Mouse (Mus musculus): ENCODE data around the gene Olfr554. TPM values are rescaled to one million over a fixed set of nuclear protein-coding genes. Genes with fewer than 3 reads are reported as not detected.
A peak's percentile ranks its signal among the peaks of the same experiment; 100 is the strongest.
"Not testable (repeated sequence)": the region's sequence is repeated elsewhere in the genome, so short reads cannot be mapped to it uniquely, and the experiment has no call there.

Gene Olfr554
- polyA plus RNA-seq (2014; fragmentation: Nextera tagmentation; extraction: Ambion mirVana): not detected in 2 replicates

DNA sequence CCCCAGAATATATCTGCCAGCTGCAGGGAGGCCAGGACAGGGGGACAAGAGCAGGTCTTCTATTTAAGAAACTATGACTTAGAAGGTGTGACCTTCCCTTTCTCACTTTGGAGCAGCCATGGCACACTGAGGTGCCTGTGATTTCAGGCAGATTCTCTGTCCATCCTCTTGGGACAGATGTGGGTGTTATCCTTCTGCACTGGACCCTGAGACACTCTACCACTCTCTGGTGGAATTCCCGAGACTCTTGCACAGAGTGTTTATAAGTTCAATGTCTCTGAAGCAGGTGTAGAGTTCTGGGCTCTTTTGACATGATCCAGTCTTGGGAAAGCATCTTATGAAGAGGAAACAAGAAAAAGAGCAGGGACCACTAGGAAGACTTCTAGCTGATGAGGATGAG is at the start of gene Olfr554:
Olfr554 (plus strand) TSS at position 301 of the 400 bp plus-strand sequence.
- H3K4me2 ChIP-seq (replicated peaks; ENCODE audit: low read depth, low read length): no peak within 1 kb of the TSS

DNA sequence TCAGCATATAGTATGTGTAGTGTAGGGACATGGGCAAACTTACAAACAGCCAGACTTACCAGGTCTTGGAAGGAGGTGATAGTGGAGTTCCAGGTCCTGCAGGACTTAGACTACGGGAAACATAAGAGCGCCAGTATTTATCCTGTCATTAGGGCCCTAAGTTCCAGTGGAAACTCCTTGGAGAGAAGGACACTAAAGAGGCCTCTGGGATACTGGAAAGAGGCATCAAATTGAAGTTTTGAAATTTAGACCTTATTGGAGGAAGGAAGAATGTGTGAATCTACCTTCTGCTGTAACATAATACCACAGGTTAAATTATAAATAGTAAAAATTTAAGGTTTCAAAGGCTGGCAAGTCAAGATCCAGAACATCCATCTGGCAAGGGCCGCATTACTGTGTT is 46.4 kb upstream of the Olfr554 start, which contains the start of gene Olfr551:
Olfr551 (minus strand) TSS at position 101 of the 400 bp plus-strand sequence.
- no peak within 1 kb of the TSS for H3K4me2 ChIP-seq (replicated peaks; ENCODE audit: low read depth, low read length)
- no peaks in the 10 kb centered on the region for H3K27me3 ChIP-seq (ENCODE audit: control insufficient read depth, insufficient read depth, low read length)
- H3K4me3 ChIP-seq (ENCODE audit: low read depth, low read length): no peak within 1 kb of the TSS
- no peaks in the 10 kb centered on the region for H3K9me3 ChIP-seq (ENCODE audit: control insufficient read depth, low read length)
- H3K4me1 ChIP-seq (replicated peaks; ENCODE audit: control insufficient read depth, insufficient read depth, low read length): no peaks in the 10 kb centered on the region
- no peak within 1 kb of the TSS for H3K27ac ChIP-seq (ENCODE audit: low read depth, low read length)
- DNase-seq (ENCODE audit: low spot score) (no peak), ATAC-seq (ENCODE audit: low FRiP score) (no peak)
- 94% methylated on average over 3 of the region's 3 CpGs for WGBS
- no peaks in the 10 kb centered on the region for H3K36me3 ChIP-seq (ENCODE audit: control insufficient read depth, insufficient read depth, low read length)
- no peak within 1 kb of the TSS for H3K9ac ChIP-seq (ENCODE audit: low read depth, low read length)

More for the DNA sequence above, at the start of gene Olfr554:
- Histone ChIP-seq H3K36me3 (ENCODE audit: control insufficient read depth, insufficient read depth, low read length) (no peaks in the 10 kb centered on the region), H3K27me3 (ENCODE audit: control insufficient read depth, insufficient read depth, low read length) (no peaks in the 10 kb centered on the region), H3K4me3 (ENCODE audit: low read depth, low read length) (no peak within 1 kb of the TSS), H3K9me3 (ENCODE audit: control insufficient read depth, low read length) (no peaks in the 10 kb centered on the region), H3K27ac (ENCODE audit: low read depth, low read length) (no peak within 1 kb of the TSS), H3K4me1 (replicated peaks; ENCODE audit: control insufficient read depth, insufficient read depth, low read length) (no peaks in the 10 kb centered on the region), H3K9ac (ENCODE audit: low read depth, low read length) (no peak within 1 kb of the TSS)
- ATAC-seq (ENCODE audit: low FRiP score) (no peak), DNase-seq (ENCODE audit: low spot score) (no peak)
- WGBS: 78% methylated on average over 1 of the region's 1 CpGs

DNA sequence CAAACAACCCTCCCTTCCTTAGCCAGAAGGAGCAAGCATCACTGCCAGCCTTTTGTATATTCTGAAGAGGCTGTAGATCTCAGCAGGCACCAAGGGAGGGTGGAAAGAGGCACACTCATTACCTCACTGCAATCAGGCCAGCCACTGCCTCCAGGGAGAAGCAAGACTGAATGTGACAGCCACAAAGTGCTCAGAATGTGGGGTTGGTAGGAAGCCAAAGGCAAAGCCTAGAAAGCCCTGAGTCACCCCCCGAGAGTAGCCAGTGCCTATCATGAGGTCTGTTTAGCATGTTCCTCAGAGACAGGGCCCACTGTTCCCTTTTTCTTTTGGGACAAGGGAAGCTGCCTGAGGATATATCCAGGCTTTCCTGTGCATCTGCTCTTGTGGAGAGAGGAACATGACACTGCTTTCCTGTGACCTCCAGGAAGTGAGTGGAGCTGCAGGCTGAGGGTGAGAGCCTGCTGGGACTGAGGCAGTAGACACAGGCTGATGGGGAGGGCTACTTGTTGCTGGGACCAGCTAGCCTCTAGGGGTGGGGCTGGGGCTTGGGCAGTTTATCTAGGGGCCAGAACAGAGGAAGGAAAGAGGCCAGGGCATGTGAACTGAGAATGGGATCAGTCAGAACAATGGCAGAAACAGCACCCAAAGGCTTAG is 40.7 kb upstream of the Olfr554 start, which contains the start of gene Olfr552:
Olfr552 (plus strand) TSS at position 393 of the 654 bp plus-strand sequence.
- DNase-seq (ENCODE audit: low spot score) (no peak), ATAC-seq (ENCODE audit: low FRiP score) (no peak)
- no peak within 1 kb of the TSS for H3K4me2 ChIP-seq (replicated peaks; ENCODE audit: low read depth, low read length)
- WGBS: 88% methylated on average over 1 of the region's 1 CpGs
- H3K9me3 ChIP-seq (ENCODE audit: control insufficient read depth, low read length): no peaks in the 10 kb centered on the region
- no peaks in the 10 kb centered on the region for H3K4me1 ChIP-seq (replicated peaks; ENCODE audit: control insufficient read depth, insufficient read depth, low read length)
- H3K27me3 ChIP-seq (ENCODE audit: control insufficient read depth, insufficient read depth, low read length): no peaks in the 10 kb centered on the region
- no peak within 1 kb of the TSS for H3K4me3 ChIP-seq (ENCODE audit: low read depth, low read length)
- no peaks in the 10 kb centered on the region for H3K36me3 ChIP-seq (ENCODE audit: control insufficient read depth, insufficient read depth, low read length)
- no peak within 1 kb of the TSS for H3K9ac ChIP-seq (ENCODE audit: low read depth, low read length)
- no peak within 1 kb of the TSS for H3K27ac ChIP-seq (ENCODE audit: low read depth, low read length)

DNA sequence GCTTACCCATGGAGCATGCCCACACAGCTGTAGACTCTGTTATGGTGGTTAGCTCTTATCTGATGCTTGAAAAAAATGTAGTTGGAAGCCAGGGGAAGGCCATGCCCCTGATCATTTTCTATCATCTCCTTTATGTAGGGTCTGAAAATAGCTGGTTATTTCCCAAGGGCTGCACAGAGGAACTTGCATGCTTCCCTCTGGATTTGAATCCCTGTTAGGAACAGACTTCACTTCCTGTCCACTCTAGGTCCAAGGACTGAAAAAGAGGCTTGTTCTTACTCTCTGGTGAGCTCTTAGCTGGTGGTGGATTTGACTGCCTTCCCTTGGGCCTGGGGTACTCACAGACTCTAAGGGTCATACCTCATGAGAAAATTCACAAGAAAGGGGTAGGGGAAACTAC is 20.1 kb upstream of the Olfr554 start, which contains the start of gene Olfr553:
Olfr553 (minus strand) TSS at position 101 of the 400 bp plus-strand sequence.
- Histone ChIP-seq H3K27ac (ENCODE audit: low read depth, low read length) (no peak within 1 kb of the TSS), H3K9ac (ENCODE audit: low read depth, low read length) (no peak within 1 kb of the TSS), H3K4me1 (replicated peaks; ENCODE audit: control insufficient read depth, insufficient read depth, low read length) (no peaks in the 10 kb centered on the region), H3K9me3 (ENCODE audit: control insufficient read depth, low read length) (no peaks in the 10 kb centered on the region), H3K4me2 (replicated peaks; ENCODE audit: low read depth, low read length) (no peak within 1 kb of the TSS), H3K27me3 (ENCODE audit: control insufficient read depth, insufficient read depth, low read length) (no peaks in the 10 kb centered on the region), H3K36me3 (ENCODE audit: control insufficient read depth, insufficient read depth, low read length) (no peaks in the 10 kb centered on the region), H3K4me3 (ENCODE audit: low read depth, low read length) (no peak within 1 kb of the TSS)
- DNase-seq (ENCODE audit: low spot score) (no peak), ATAC-seq (ENCODE audit: low FRiP score) (no peak)

DNA sequence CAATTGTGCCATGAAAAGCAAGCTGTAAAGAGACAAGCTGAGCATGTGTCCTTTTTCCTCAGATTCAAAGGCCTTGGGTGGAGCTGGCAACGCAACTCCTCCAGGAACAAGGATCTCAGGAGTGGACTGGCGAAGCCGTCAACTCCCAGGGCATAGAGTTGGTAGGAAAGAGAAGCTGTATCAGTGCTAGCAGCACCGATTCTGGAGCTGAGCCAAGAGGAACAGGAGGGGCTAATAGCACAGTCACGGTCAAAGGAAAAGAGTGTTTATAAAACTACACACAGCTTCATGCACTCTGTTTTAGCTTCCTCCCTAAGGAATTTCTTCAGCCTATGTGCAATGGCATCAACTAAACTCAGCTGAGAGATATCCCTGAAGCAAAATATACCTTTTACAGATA is 18.6 kb upstream of the Olfr554 start:
- Histone ChIP-seq H3K27me3 (ENCODE audit: control insufficient read depth, insufficient read depth, low read length) (no peaks in the 10 kb centered on the region), H3K4me2 (replicated peaks; ENCODE audit: low read depth, low read length) (no peak overlapping the region), H3K36me3 (ENCODE audit: control insufficient read depth, insufficient read depth, low read length) (no peaks in the 10 kb centered on the region), H3K9me3 (ENCODE audit: control insufficient read depth, low read length) (no peaks in the 10 kb centered on the region), H3K27ac (ENCODE audit: low read depth, low read length) (no peak overlapping the region), H3K4me3 (ENCODE audit: low read depth, low read length) (no peak overlapping the region), H3K4me1 (replicated peaks; ENCODE audit: control insufficient read depth, insufficient read depth, low read length) (no peaks in the 10 kb centered on the region), H3K9ac (ENCODE audit: low read depth, low read length) (no peak overlapping the region)
- ATAC-seq (ENCODE audit: low FRiP score) (no peak), DNase-seq (ENCODE audit: low spot score) (peak; percentile 6)
- WGBS: 73% methylated on average over 5 of the region's 5 CpGs

DNA sequence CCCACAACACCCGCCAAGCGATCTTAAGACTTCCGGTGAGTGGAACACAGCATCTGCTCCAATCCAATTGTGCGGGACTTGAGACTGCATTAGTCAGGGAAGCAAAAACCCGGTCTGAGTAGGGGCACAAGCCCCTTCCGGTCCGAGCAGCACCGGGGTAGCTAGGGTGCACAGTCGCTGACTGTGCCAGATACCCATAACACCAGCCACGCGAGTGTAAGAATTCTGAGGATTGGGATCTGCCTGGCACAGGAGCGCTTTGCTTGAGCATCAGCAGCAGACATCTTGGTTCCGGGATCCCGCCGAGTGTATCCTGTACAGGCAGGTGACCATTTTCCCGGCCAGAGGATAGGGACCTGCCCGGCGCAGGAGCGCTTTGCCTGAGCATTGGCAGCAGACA is 17.9 kb upstream of the Olfr554 start:
- not testable (repeated sequence) for H3K36me3 ChIP-seq (ENCODE audit: control insufficient read depth, insufficient read depth, low read length); H3K4me1 ChIP-seq (replicated peaks; ENCODE audit: control insufficient read depth, insufficient read depth, low read length); ATAC-seq (ENCODE audit: low FRiP score); H3K27ac ChIP-seq (ENCODE audit: low read depth, low read length); H3K27me3 ChIP-seq (ENCODE audit: control insufficient read depth, insufficient read depth, low read length); H3K4me3 ChIP-seq (ENCODE audit: low read depth, low read length); DNase-seq (ENCODE audit: low spot score); H3K9me3 ChIP-seq (ENCODE audit: control insufficient read depth, low read length); H3K9ac ChIP-seq (ENCODE audit: low read depth, low read length); H3K4me2 ChIP-seq (replicated peaks; ENCODE audit: low read depth, low read length)
- 84% methylated on average over 13 of the region's 19 CpGs for WGBS

DNA sequence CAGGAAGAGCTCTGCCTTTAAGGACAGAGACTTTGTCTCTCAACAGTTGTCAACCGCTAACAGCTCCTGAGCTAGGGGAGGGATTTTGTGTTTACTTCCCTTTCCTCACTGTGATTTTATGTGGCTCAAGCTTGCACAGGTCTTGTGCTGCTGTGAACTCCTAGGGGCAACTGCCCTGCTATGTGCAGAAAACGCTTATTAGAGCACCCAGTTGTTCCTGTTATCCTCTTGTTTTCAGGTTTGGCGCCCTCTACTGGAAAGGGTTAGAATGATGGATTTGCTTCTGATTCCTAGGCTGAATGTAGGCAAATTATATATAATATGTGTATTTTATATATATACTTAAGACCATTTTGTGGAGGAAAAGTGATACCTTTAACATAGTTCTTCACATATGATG is 1.6 kb upstream of the Olfr554 start:
- H3K9ac ChIP-seq (ENCODE audit: low read depth, low read length): no peak overlapping the region
- no peak overlapping the region for H3K4me2 ChIP-seq (replicated peaks; ENCODE audit: low read depth, low read length)
- no peak overlapping the region for H3K4me3 ChIP-seq (ENCODE audit: low read depth, low read length)
- H3K27me3 ChIP-seq (ENCODE audit: control insufficient read depth, insufficient read depth, low read length): no peaks in the 10 kb centered on the region
- H3K4me1 ChIP-seq (replicated peaks; ENCODE audit: control insufficient read depth, insufficient read depth, low read length): no peaks in the 10 kb centered on the region
- no peaks in the 10 kb centered on the region for H3K36me3 ChIP-seq (ENCODE audit: control insufficient read depth, insufficient read depth, low read length)
- WGBS: 27% methylated on average over 3 of the region's 3 CpGs
- H3K27ac ChIP-seq (ENCODE audit: low read depth, low read length): no peak overlapping the region
- H3K9me3 ChIP-seq (ENCODE audit: control insufficient read depth, low read length): no peaks in the 10 kb centered on the region
- DNase-seq (ENCODE audit: low spot score) (peak; percentile 39), ATAC-seq (ENCODE audit: low FRiP score) (no peak)

DNA sequence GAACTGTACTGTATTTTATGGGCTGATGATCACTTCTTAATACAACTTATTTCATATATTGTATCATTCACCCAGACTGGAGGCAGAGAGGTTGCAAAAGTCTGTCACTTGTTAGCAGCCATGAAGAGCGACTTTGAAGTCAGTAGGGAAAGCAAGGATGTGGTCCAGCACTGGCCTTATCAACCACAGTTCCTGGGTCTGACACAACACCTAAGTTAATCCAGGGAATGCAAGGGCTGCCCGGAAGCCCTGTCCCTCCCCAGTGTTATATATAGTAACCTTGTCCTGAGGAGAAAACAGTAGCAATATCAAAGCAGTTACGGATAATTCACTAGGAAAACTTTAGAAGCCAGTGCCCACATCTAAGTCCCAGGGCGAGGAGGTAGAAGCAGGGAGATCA is 6.7 kb downstream of the Olfr554 start:
- DNase-seq (ENCODE audit: low spot score); H3K4me3 ChIP-seq (ENCODE audit: low read depth, low read length); H3K36me3 ChIP-seq (ENCODE audit: control insufficient read depth, insufficient read depth, low read length); H3K4me2 ChIP-seq (replicated peaks; ENCODE audit: low read depth, low read length); ATAC-seq (ENCODE audit: low FRiP score); H3K27me3 ChIP-seq (ENCODE audit: control insufficient read depth, insufficient read depth, low read length); H3K27ac ChIP-seq (ENCODE audit: low read depth, low read length); H3K9ac ChIP-seq (ENCODE audit: low read depth, low read length); H3K9me3 ChIP-seq (ENCODE audit: control insufficient read depth, low read length); H3K4me1 ChIP-seq (replicated peaks; ENCODE audit: control insufficient read depth, insufficient read depth, low read length): not testable (repeated sequence)
- WGBS: 98% methylated on average over 3 of the region's 4 CpGs

DNA sequence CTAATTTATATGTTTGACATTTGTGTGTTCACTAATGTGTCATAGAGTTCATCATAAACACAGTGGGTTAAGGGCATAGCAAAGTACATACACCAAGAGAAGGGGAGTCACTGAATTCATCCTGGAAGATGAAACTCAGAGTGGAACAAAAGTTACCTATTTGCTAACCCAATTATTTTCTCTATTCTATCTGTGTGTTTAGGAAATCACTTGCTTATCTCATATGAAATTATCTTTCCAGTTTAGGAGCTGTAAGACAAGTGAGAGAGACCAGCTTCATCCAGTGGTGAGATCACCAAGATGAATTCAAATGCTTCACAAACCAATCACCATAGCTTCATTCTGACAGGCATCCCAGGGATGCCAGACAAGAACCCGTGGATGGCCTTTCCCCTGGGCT is 20.3 kb downstream of the Olfr554 start, which contains the start of gene Olfr555:
Olfr555 (plus strand) TSS at position 301 of the 400 bp plus-strand sequence.
- Histone ChIP-seq H3K4me1 (replicated peaks; ENCODE audit: control insufficient read depth, insufficient read depth, low read length) (no peaks in the 10 kb centered on the region), H3K4me2 (replicated peaks; ENCODE audit: low read depth, low read length) (no peak within 1 kb of the TSS), H3K4me3 (ENCODE audit: low read depth, low read length) (no peak within 1 kb of the TSS), H3K9ac (ENCODE audit: low read depth, low read length) (no peak within 1 kb of the TSS), H3K36me3 (ENCODE audit: control insufficient read depth, insufficient read depth, low read length) (no peaks in the 10 kb centered on the region), H3K9me3 (ENCODE audit: control insufficient read depth, low read length) (no peaks in the 10 kb centered on the region), H3K27me3 (ENCODE audit: control insufficient read depth, insufficient read depth, low read length) (no peaks in the 10 kb centered on the region), H3K27ac (ENCODE audit: low read depth, low read length) (no peak within 1 kb of the TSS)
- WGBS: 79% methylated on average over 1 of the region's 1 CpGs
- ATAC-seq (ENCODE audit: low FRiP score): no peak
- no peak for DNase-seq (ENCODE audit: low spot score)
